Mouse (Mus musculus) spleen, adult 12 weeks (tissue): Measurements from ENCODE around the gene Kdm4c.
"Not testable (repeated sequence)": the region's sequence is repeated elsewhere in the genome, so short reads cannot be mapped to it uniquely, and the experiment has no call there.

Source experiments
- DNase-seq: peaks from one replicate; pipeline ENCODE4 v3.0.0; 2022; ENCODE audit warnings: low spot score

The Kdm4c gene

GRCm38 (mm10) chr4:74242176-74242575 lies at the start of gene Kdm4c:
TSS of gene Kdm4c (plus strand) at chr4:74242497.
- no peak for DNase-seq

GRCm38 (mm10) chr4:74201281-74201811 lies 41.0 kb upstream of the Kdm4c start:
- no peak for DNase-seq

GRCm38 (mm10) chr4:74221780-74222179 lies 20.5 kb upstream of the Kdm4c start:
- not testable (repeated sequence) for DNase-seq

- DNase-seq: no peak
Observed at GRCm38 (mm10) chr4:74222360-74222759, 19.9 kb upstream of the Kdm4c start.

GRCm38 (mm10) chr4:74224210-74224609 lies 18.1 kb upstream of the Kdm4c start:
- DNase-seq: no peak

GRCm38 (mm10) chr4:74230994-74231393 lies 11.3 kb upstream of the Kdm4c start:
- no peak for DNase-seq

- DNase-seq: no peak
Observed at GRCm38 (mm10) chr4:74231405-74231804, 10.9 kb upstream of the Kdm4c start.

GRCm38 (mm10) chr4:74233534-74233933 lies 8.8 kb upstream of the Kdm4c start:
- DNase-seq: no peak

- DNase-seq: peak; percentile 90
Observed at GRCm38 (mm10) chr4:74251348-74252244, 9.3 kb downstream of the Kdm4c start.

- no peak for DNase-seq
Observed at GRCm38 (mm10) chr4:74252245-74253105, 10.2 kb downstream of the Kdm4c start.

- no peak for DNase-seq
Observed at GRCm38 (mm10) chr4:74257882-74258281, 15.6 kb downstream of the Kdm4c start.

- DNase-seq: no peak
Observed at GRCm38 (mm10) chr4:74258538-74258937, 16.2 kb downstream of the Kdm4c start.

GRCm38 (mm10) chr4:74259331-74259730 lies 17.0 kb downstream of the Kdm4c start:
- DNase-seq: no peak

GRCm38 (mm10) chr4:74261879-74262278 lies 19.6 kb downstream of the Kdm4c start:
- DNase-seq: no peak

GRCm38 (mm10) chr4:74264428-74264955 lies 22.2 kb downstream of the Kdm4c start:
- DNase-seq: no peak

- no peak for DNase-seq
Observed at GRCm38 (mm10) chr4:74271180-74271579, 28.9 kb downstream of the Kdm4c start.

- DNase-seq: no peak
Observed at GRCm38 (mm10) chr4:74277486-74277885, 35.2 kb downstream of the Kdm4c start.

GRCm38 (mm10) chr4:74280170-74280569 lies 37.9 kb downstream of the Kdm4c start:
- DNase-seq: no peak

- DNase-seq: no peak
Observed at GRCm38 (mm10) chr4:74287851-74288250, 45.6 kb downstream of the Kdm4c start.

- no peak for DNase-seq
Observed at GRCm38 (mm10) chr4:74294726-74295125, 52.4 kb downstream of the Kdm4c start.

- no peak for DNase-seq
Observed at GRCm38 (mm10) chr4:74305315-74306105, 63.2 kb downstream of the Kdm4c start.
